Mouse (Mus musculus) ES-E14 (cell line): ENCODE results near the gene Cysrt1.

Source experiments
- CHD2 ChIP-seq: IDR thresholded peaks from 2 replicates; pipeline ENCODE4 v1.6.1; 2014; ENCODE audit warnings: mild to moderate bottlenecking, low read depth, low read length, inconsistent platforms
- HCFC1 ChIP-seq: IDR thresholded peaks from 2 replicates; pipeline ENCODE4 v1.6.1; 2012; ENCODE audit warnings: low read length, inconsistent platforms, borderline replicate concordance; ENCODE audit not compliant: insufficient read depth
- MAFK ChIP-seq: IDR thresholded peaks from 2 replicates; pipeline ENCODE4 v1.6.1; 2014; ENCODE audit warnings: mild to moderate bottlenecking, low read depth, low read length, inconsistent platforms; ENCODE audit not compliant: insufficient read depth
- ZC3H11A ChIP-seq: IDR thresholded peaks from 2 replicates; pipeline ENCODE4 v1.6.1; 2012; ENCODE audit warnings: low read depth, mild to moderate bottlenecking, inconsistent platforms, low read length, borderline replicate concordance
- ZNF384 ChIP-seq: IDR thresholded peaks from 2 replicates; pipeline ENCODE4 v1.6.1; 2012; ENCODE audit warnings: low read depth, low read length, inconsistent platforms

DNA sequence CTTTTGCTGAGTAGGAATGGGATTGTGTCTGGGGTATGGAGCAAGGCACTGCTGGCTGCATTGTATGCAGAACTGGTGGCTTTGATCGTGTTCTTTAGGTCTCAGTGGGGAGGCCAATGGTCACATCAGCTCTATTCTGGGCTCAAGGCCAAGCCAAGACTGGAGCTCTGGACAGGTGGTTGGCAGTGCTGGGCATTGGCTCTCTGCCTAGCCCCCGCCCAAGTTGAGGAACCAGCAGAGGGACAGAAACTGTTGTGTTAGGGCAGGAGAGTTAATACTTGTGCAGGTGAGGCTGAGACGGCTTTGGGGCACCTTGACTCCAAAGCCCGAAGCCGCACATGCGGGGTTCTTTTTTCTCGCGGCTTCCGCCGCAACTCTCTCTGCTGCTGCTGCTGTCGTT is 47.4 kb upstream of the Cysrt1 start, which contains the start of gene Lrrc26:
- TF ChIP-seq HCFC1, result no peak
- no peak for TF ChIP-seq CHD2
- TF ChIP-seq ZNF384, result no peak
- TF ChIP-seq ZC3H11A, result no peak
- TF ChIP-seq MAFK, result no peak
